Mouse (Mus musculus): ENCODE measurements at regions not wholly inside any gene's neighbourhood (a gene's known extent, or its start where the extent isn't known, plus 50 kb on each side); places are given as distances from the start of the nearest gene placed in this dataset.

DNA sequence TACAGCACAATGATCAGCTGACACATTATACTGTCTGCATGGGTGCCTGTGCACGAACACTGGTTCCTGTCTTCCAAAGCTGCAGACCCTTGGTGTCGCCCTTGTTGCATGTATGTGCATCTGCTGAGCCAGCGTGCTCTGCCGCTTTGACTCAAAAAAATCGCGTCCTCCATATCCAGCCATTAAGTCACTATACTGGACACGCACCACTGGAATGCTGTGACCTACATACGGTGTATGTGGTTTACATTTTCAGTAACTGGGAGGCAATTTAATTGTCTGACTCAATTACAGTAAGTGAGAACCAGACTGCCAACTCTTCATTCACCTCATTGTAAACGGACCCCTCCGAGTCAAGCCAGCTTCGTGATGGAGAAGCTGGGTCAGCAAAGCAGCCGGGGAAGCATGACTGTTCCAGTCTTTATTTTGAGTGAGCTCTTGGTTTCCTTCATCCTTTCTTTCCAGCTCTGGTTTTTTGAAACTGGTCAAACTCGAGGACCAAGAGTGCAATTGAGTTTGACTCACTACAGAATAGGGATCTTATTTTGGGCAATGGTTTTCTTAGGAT lies 448.9 kb downstream of the Col12a1 start:
- no peak for TF ChIP-seq CTCF (IDR thresholded peaks at IDR 0.05; ENCODE audit: extremely low read depth, insufficient read depth, low read length)
- no peak for TF ChIP-seq POLR2A (IDR thresholded peaks at IDR 0.05; ENCODE audit: extremely low read depth, insufficient read depth, low read length)

Measured in cortical plate, adult 2 months (tissue).